Mouse (Mus musculus) small intestine, adult 2 months (tissue): Measurements from ENCODE around the gene Gcsh.

Source experiments
- CTCF ChIP-seq: fragments of 200-500 bp; IDR thresholded peaks from 2 replicates; pipeline ENCODE4 v1.5.1; 2012; ENCODE audit warnings: low read depth, mild to moderate bottlenecking, control low read depth, inconsistent platforms, low read length, moderate library complexity, mixed read lengths; ENCODE audit not compliant: insufficient replicate concordance, insufficient read length; ENCODE audit errors: extremely low read depth
- POLR2A ChIP-seq: fragments of 200-500 bp; IDR thresholded peaks from 2 replicates; pipeline ENCODE4 v1.6.1; 2012; ENCODE audit warnings: low read depth, mild to moderate bottlenecking, control low read depth, inconsistent platforms, low read length, moderate library complexity

GRCm38 (mm10) chr8:116975606-116976005, 17.7 kb downstream of the Gcsh start:
- TF ChIP-seq CTCF, result no peak
- TF ChIP-seq POLR2A, result no peak
